Mouse (Mus musculus) cortical plate, adult 2 months (tissue): ENCODE data around the gene Sclt1.

Experiments
- CTCF ChIP-seq: fragments of 200-500 bp; IDR thresholded peaks from 2 replicates; pipeline ENCODE4 v1.5.1; 2011; ENCODE audit warnings: mild to moderate bottlenecking, control low read depth, low read length; ENCODE audit not compliant: insufficient read depth; ENCODE audit errors: extremely low read depth
- POLR2A ChIP-seq: fragments of 200-500 bp; IDR thresholded peaks from 2 replicates; pipeline ENCODE4 v1.6.1; 2011; ENCODE audit warnings: mild to moderate bottlenecking, low read length, control low read depth; ENCODE audit not compliant: insufficient read depth; ENCODE audit errors: extremely low read depth

GRCm38 (mm10) chr3:41613706-41614105 lies 128.6 kb downstream of the Sclt1 start:
- no peak for TF ChIP-seq CTCF
- no peak for TF ChIP-seq POLR2A
